Mouse (Mus musculus) liver, adult 2 months (tissue): ENCODE results near the gene Gm28710.

Source experiments
- CTCF ChIP-seq: fragments of 200-500 bp; IDR thresholded peaks from 2 replicates; pipeline ENCODE4 v1.5.1; 2011; ENCODE audit warnings: low read depth, low read length, control low read depth
- POLR2A ChIP-seq: fragments of 200-500 bp; IDR thresholded peaks from 2 replicates; pipeline ENCODE4 v1.6.1; 2011; ENCODE audit warnings: low read length, control low read depth; ENCODE audit not compliant: insufficient read depth; ENCODE audit errors: extremely low read depth

DNA sequence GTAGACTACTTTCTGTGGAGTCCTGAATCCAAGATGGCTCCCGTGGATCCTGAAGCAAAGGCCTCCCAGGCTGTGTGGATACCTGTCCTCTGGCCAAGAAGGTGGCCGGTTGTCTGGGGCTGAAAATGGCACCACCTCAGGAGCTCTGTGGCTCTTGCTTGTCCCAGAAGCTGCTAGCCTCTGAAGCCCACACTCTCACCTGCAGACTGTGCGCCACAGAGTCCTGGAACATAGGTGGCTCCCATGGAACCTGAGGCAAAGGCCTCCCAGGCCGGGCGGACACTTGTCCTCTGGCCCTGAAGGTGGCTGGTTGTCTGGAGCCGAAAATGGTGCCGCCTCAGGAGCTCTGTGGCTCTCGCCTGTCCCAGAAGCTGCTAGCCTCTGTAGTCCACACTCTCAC lies 128.2 kb downstream of the Gm28710 start:
- TF ChIP-seq CTCF (no peak), POLR2A (no peak)
